Mouse (Mus musculus) kidney, postnatal 4 days (tissue): ENCODE results near the gene Pam16.
A peak's percentile ranks its signal among the peaks of the same experiment; 100 is the strongest.
"Not testable (repeated sequence)": the region's sequence is repeated elsewhere in the genome, so short reads cannot be mapped to it uniquely, and the experiment has no call there.

ENCODE experiments used
- DNase-seq, 2 experiments: peaks; one replicate each; pipeline ENCODE4 v3.0.0; 2021; ENCODE audit warnings: mixed read lengths in 2 of 2

Pam16 gene

GRCm38 (mm10) chr16:4587516-4588210, 37.1 kb downstream of the Pam16 start:
- DNase-seq, result peak in 1 of 2 experiments; percentile 58

- DNase-seq, result peak; percentile 99
Measured at GRCm38 (mm10) chr16:4586531-4587123, 38.2 kb downstream of the Pam16 start.

- no peak for DNase-seq
Measured at GRCm38 (mm10) chr16:4585642-4586530, 38.9 kb downstream of the Pam16 start.

GRCm38 (mm10) chr16:4584438-4584837, 40.4 kb downstream of the Pam16 start:
- DNase-seq, result no peak

GRCm38 (mm10) chr16:4583807-4584206, 41.0 kb downstream of the Pam16 start:
- no peak for DNase-seq

GRCm38 (mm10) chr16:4581179-4581578, 43.6 kb downstream of the Pam16 start:
- not testable (repeated sequence) for DNase-seq

- DNase-seq, result no peak
Measured at GRCm38 (mm10) chr16:4578630-4579029, 46.2 kb downstream of the Pam16 start.

GRCm38 (mm10) chr16:4576873-4577272, 47.9 kb downstream of the Pam16 start:
- peak in 1 of 2 experiments; percentile 6 for DNase-seq

GRCm38 (mm10) chr16:4576038-4576437, 48.8 kb downstream of the Pam16 start:
- peak in 1 of 2 experiments; percentile 23 for DNase-seq

GRCm38 (mm10) chr16:4570737-4571136, 54.1 kb downstream of the Pam16 start:
- DNase-seq, result peak in 1 of 2 experiments; percentile 30

- peak; percentile 95 to 96 for DNase-seq
Measured at GRCm38 (mm10) chr16:4567912-4568311, 56.9 kb downstream of the Pam16 start.
